Mouse (Mus musculus) limb, embryonic 14.5 days (tissue): Measurements from ENCODE around the gene Folr2. TPM values are rescaled to one million over a fixed set of nuclear protein-coding genes. Genes with fewer than 3 reads are reported as not detected.

Experiments used
- ATAC-seq: fragments of 200-750 bp; cut with Nextera tagmentation; 2 replicates; pipeline ENCODE4 v1.8.0; 2017; ENCODE audit warnings: low read depth, moderate number of reproducible peaks, moderate TSS enrichment; ENCODE audit not compliant: low FRiP score
- DNase-seq: peaks from one replicate; pipeline ENCODE4 v3.0.0-alpha.2; 2015; ENCODE audit warnings: low spot score
- H3K27ac ChIP-seq: fragments of 300-500 bp; sonication (generic); replicated peaks from 2 replicates; pipeline ENCODE4 v1.5.1; 2014; ENCODE audit warnings: low read depth, mild to moderate bottlenecking, low read length, moderate library complexity, mixed read lengths
- H3K27me3 ChIP-seq: fragments of 300-500 bp; sonication (generic); 2 replicates; pipeline ENCODE4 v1.6.1; 2014; ENCODE audit warnings: low read length, mixed read lengths; ENCODE audit not compliant: control insufficient read depth, insufficient read depth
- H3K36me3 ChIP-seq: fragments of 300-500 bp; sonication (generic); 2 replicates; pipeline ENCODE4 v1.6.1; 2014; ENCODE audit warnings: mild to moderate bottlenecking, low read length, moderate library complexity, mixed read lengths; ENCODE audit not compliant: control insufficient read depth, insufficient read depth
- H3K4me1 ChIP-seq: fragments of 300-500 bp; sonication (generic); 2 replicates; pipeline ENCODE4 v1.6.1; 2014; ENCODE audit warnings: antibody characterized with exemption, low read length, mixed read lengths; ENCODE audit not compliant: control insufficient read depth, insufficient read depth
- H3K4me2 ChIP-seq: fragments of 300-500 bp; sonication (generic); replicated peaks from 2 replicates; pipeline ENCODE4 v1.6.1; 2014; ENCODE audit warnings: low read depth, mild to moderate bottlenecking, low read length, moderate library complexity; ENCODE audit not compliant: severe bottlenecking
- H3K4me3 ChIP-seq: fragments of 300-500 bp; sonication (generic); replicated peaks from 2 replicates; pipeline ENCODE4 v1.5.1; 2014; ENCODE audit warnings: low read length
- H3K9ac ChIP-seq: fragments of 300-500 bp; sonication (generic); 2 replicates; pipeline ENCODE4 v1.6.1; 2014; ENCODE audit warnings: mild to moderate bottlenecking, low read depth, low read length, moderate library complexity; ENCODE audit not compliant: severe bottlenecking
- H3K9me3 ChIP-seq: fragments of 300-500 bp; sonication (generic); 2 replicates; pipeline ENCODE4 v1.6.1; 2016; ENCODE audit warnings: low read length; ENCODE audit not compliant: control insufficient read depth
- POLR2A ChIP-seq: fragments of 200-500 bp; IDR thresholded peaks from 2 replicates; pipeline ENCODE4 v1.8.0; 2012; ENCODE audit warnings: inconsistent platforms, mild to moderate bottlenecking, moderate library complexity, borderline replicate concordance; ENCODE audit not compliant: insufficient read depth, insufficient read length; ENCODE audit errors: extremely low read depth
- WGBS: fragments of 180-500 bp; shearing (Covaris S2); extraction: QIAGEN DNeasy Blood & Tissue Kit; methylation state at CpG from one replicate; pipeline ENCODE4 v1.1.7; 2014; 5-methylcytosine and 5-hydroxymethylcytosine counted together
- polyA plus RNA-seq, 2 experiments: library from polyadenylated mRNA; depleted of rRNA in 1 of 2; stranded (reverse) in 1 of 2; unstranded in 1 of 2; fragments of >200 nt; fragmentation: Nextera tagmentation in 1 of 2; extraction: Ambion mirVana in 1 of 2; gene quantifications; 2 replicates each; pipeline versions ENCODE4 v1.2.1 to v1.2.3; 2012 to 2014

Folr2 gene
- polyA plus RNA-seq, 2 experiments, result 3.1 to 4.8 TPM

- ATAC-seq, result peak; percentile 82
- DNase-seq, result peak; percentile 95
- peaks cover 14% of the 10 kb centered on the region for H3K36me3 ChIP-seq
- H3K4me2 ChIP-seq, result peak within 1 kb of the TSS; percentile 82
- no peaks in the 10 kb centered on the region for H3K9me3 ChIP-seq
- peaks cover 29% of the 10 kb centered on the region for H3K4me1 ChIP-seq
- H3K9ac ChIP-seq, result peak within 1 kb of the TSS; percentile 95
- no peak for TF ChIP-seq POLR2A
- peak within 1 kb of the TSS; percentile 74 for H3K4me3 ChIP-seq
- no peaks in the 10 kb centered on the region for H3K27me3 ChIP-seq
- peak within 1 kb of the TSS; percentile 96 for H3K27ac ChIP-seq
- under 1% methylated on average over 61 of the region's 64 CpGs for WGBS
These were observed 19.2 kb downstream of the Folr2 start, which contains the start of gene Inppl1 for GRCm38 (mm10) chr7:101837606-101838471. Inppl1 (minus strand) TSS chr7:101838229.

DNA sequence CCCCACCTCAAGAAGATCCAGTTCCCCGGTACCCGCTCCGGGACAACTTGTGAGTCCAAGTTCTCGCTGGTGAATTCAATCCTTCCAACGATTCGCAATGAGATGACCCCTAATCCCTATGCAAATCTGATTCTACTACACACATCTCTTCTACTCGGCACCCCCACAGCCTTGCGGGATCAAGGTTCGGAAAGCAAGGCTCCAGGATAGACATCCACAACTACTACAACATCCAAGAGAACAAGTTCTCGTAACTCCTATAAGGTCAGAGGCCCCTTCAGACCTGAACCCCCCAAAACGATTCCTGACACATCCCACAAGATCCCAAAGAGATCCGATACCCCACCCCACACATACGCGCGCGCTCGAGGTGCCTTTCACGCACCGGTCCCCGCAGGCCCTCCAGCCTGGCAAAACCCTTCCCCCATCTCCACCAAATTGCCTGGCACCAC is 19.8 kb downstream of the Folr2 start:
- H3K27ac ChIP-seq, result peak overlapping the region; percentile 96
- H3K4me2 ChIP-seq, result peak overlapping the region; percentile 82
- peaks cover 29% of the 10 kb centered on the region for H3K4me1 ChIP-seq
- H3K4me3 ChIP-seq, result peak overlapping the region; percentile 74
- TF ChIP-seq POLR2A, result no peak
- H3K36me3 ChIP-seq, result peaks cover 21% of the 10 kb centered on the region
- under 1% methylated on average over 20 of the region's 20 CpGs for WGBS
- ATAC-seq (peak; percentile 4; the same call in 1 of the 2 replicates), DNase-seq (no peak)
- no peaks in the 10 kb centered on the region for H3K27me3 ChIP-seq
- H3K9ac ChIP-seq, result peak overlapping the region; percentile 95
- H3K9me3 ChIP-seq, result no peaks in the 10 kb centered on the region

GRCm38 (mm10) chr7:101836271-101837153 is 20.5 kb downstream of the Folr2 start:
- DNase-seq, result peak; percentile 83
- peak; percentile 20; the same call in 1 of the 2 replicates for TF ChIP-seq POLR2A
- under 1% methylated on average over 48 of the region's 63 CpGs for WGBS
- Histone ChIP-seq H3K27me3 (no peaks in the 10 kb centered on the region), H3K4me3 (peak overlapping the region; percentile 74), H3K9ac (peak overlapping the region; percentile 95), H3K27ac (peak overlapping the region; percentile 96), H3K4me1 (peaks cover 29% of the 10 kb centered on the region), H3K9me3 (no peaks in the 10 kb centered on the region), H3K4me2 (peak overlapping the region; percentile 82), H3K36me3 (peaks cover 27% of the 10 kb centered on the region)
- ATAC-seq, result peak; percentile 53

DNA sequence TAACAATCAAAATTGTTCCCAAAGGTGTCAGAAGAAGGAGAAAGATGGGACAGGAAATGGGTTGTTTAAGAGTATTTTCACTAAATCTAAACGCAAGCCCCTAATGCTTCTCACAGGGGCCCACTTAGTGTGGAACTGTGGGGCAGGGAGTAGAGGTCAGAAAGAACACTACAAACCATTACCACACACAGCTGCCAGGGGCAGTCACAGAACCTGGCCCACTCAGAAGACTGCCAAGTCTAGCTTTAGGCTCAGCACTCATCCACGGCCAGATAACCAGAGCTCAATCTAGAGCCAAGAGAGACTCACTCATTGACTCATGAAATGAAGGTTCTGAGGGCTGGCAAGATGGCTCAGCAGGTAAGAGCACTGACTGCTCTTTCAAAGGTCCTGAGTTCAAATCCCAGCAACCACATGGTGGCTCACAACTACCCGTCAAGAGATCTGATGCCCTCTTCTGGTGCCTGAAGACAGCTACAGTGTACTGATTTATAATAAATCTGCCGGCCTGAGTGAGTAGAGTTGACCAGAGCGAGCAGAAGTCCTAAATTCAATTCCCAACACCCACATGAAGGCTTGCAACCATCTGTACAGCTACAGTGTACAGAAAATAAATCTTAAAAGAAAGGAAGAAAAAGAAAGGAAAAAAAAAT is 21.4 kb downstream of the Folr2 start:
- peak overlapping the region; percentile 95 for H3K9ac ChIP-seq
- 43% methylated on average over 5 of the region's 5 CpGs for WGBS
- peaks cover 37% of the 10 kb centered on the region for H3K36me3 ChIP-seq
- peak overlapping the region; percentile 74 for H3K4me3 ChIP-seq
- no peaks in the 10 kb centered on the region for H3K27me3 ChIP-seq
- H3K9me3 ChIP-seq, result no peaks in the 10 kb centered on the region
- TF ChIP-seq POLR2A, result no peak
- DNase-seq (no peak), ATAC-seq (no peak)
- H3K4me2 ChIP-seq, result peak overlapping the region; percentile 82
- peak overlapping the region; percentile 96 for H3K27ac ChIP-seq
- peaks cover 29% of the 10 kb centered on the region for H3K4me1 ChIP-seq
